Mouse (Mus musculus) myocyte (in vitro differentiated cells): ENCODE measurements at regions not wholly inside any gene's neighbourhood (a gene's known extent, or its start where the extent isn't known, plus 50 kb on each side); places are given as distances from the start of the nearest gene placed in this dataset.

Experiments
- H3K27me3 ChIP-seq: one replicate; pipeline ENCODE4 v1.6.1; 2011; ENCODE audit not compliant: control insufficient read depth, insufficient read depth, insufficient read length
- H3K36me3 ChIP-seq: one replicate; pipeline ENCODE4 v1.6.1; 2011; ENCODE audit not compliant: control insufficient read depth, insufficient read depth
- H3K4me2 ChIP-seq: one replicate; pipeline ENCODE4 v1.6.1; 2011; ENCODE audit warnings: low read depth, control low read depth
- H3K4me3 ChIP-seq: one replicate; pipeline ENCODE4 v1.5.1; 2011; ENCODE audit warnings: mild to moderate bottlenecking, control low read depth, moderate library complexity
- H3K79me2 ChIP-seq: one replicate; pipeline ENCODE4 v1.6.1; 2011; ENCODE audit not compliant: control insufficient read depth, insufficient read depth
- H3ac ChIP-seq: one replicate; pipeline ENCODE4 v1.6.1; 2011; ENCODE audit not compliant: control insufficient read depth, insufficient read length
- CEBPB ChIP-seq: IDR thresholded peaks from 2 replicates; pipeline ENCODE4 v1.6.1; 2011; ENCODE audit warnings: mild to moderate bottlenecking, moderate library complexity; ENCODE audit not compliant: poor library complexity, insufficient read depth, severe bottlenecking
- E2F4 ChIP-seq: IDR thresholded peaks from one replicate; pipeline ENCODE4 v1.6.1; 2011; ENCODE audit warnings: mild to moderate bottlenecking, control low read depth, moderate library complexity; ENCODE audit not compliant: insufficient read depth
- MAX ChIP-seq: IDR thresholded peaks from one replicate; pipeline ENCODE4 v1.6.1; 2011; ENCODE audit warnings: low read depth, mild to moderate bottlenecking, control low read depth
- MYOD1 ChIP-seq, 3 experiments: IDR thresholded peaks; one replicate each; pipeline ENCODE4 v1.6.1; 2011; ENCODE audit warnings: control low read depth in 2 of 3, low read depth in 2 of 3, mild to moderate bottlenecking in 2 of 3, moderate library complexity in 1 of 3; ENCODE audit not compliant: insufficient read length in 2 of 3, control insufficient read depth in 1 of 3
- MYOG ChIP-seq, 3 experiments: IDR thresholded peaks; one replicate each; pipeline ENCODE4 v1.6.1; 2011; ENCODE audit warnings: control low read depth in 2 of 3, low read depth in 2 of 3, mild to moderate bottlenecking in 2 of 3; ENCODE audit not compliant: insufficient read length in 2 of 3, control insufficient read depth in 1 of 3, insufficient read depth in 1 of 3
- POLR2A ChIP-seq: IDR thresholded peaks from one replicate; pipeline ENCODE4 v1.6.1; 2011; ENCODE audit warnings: low read depth, mild to moderate bottlenecking, control low read depth, moderate library complexity; ENCODE audit not compliant: insufficient read length
- POLR2AphosphoS2 ChIP-seq: IDR thresholded peaks from one replicate; pipeline ENCODE4 v1.6.1; 2011; ENCODE audit warnings: low read depth, control low read depth; ENCODE audit not compliant: insufficient read length
- REST ChIP-seq: IDR thresholded peaks from one replicate; pipeline ENCODE4 v1.6.1; 2011; ENCODE audit warnings: mild to moderate bottlenecking, control low read depth, moderate library complexity; ENCODE audit not compliant: insufficient read depth, insufficient read length
- SRF ChIP-seq: IDR thresholded peaks from one replicate; pipeline ENCODE4 v1.6.1; 2011; ENCODE audit warnings: low read depth; ENCODE audit not compliant: control insufficient read depth, insufficient read length
- TCF12 ChIP-seq: IDR thresholded peaks from one replicate; pipeline ENCODE4 v1.6.1; 2011; ENCODE audit warnings: mild to moderate bottlenecking, control low read depth; ENCODE audit not compliant: poor library complexity, insufficient read depth, severe bottlenecking
- TCF3 ChIP-seq: IDR thresholded peaks from one replicate; pipeline ENCODE4 v1.6.1; 2011; ENCODE audit warnings: low read depth, control low read depth; ENCODE audit not compliant: insufficient read length
- USF1 ChIP-seq: IDR thresholded peaks from one replicate; pipeline ENCODE4 v1.6.1; 2011; ENCODE audit warnings: low read depth, mild to moderate bottlenecking, control low read depth, moderate library complexity

GRCm38 (mm10) chr10:51056950-51057349 lies 162.4 kb downstream of the Sim1 start:
- no peaks in the 10 kb centered on the region for H3K79me2 ChIP-seq
- H3K36me3 ChIP-seq = no peaks in the 10 kb centered on the region
- H3K27me3 ChIP-seq = no peaks in the 10 kb centered on the region
- H3K4me2 ChIP-seq = no peak overlapping the region
- H3ac ChIP-seq = no peak overlapping the region
- no peak overlapping the region for H3K4me3 ChIP-seq
- no peak for TF ChIP-seq POLR2A
- no peak for TF ChIP-seq MYOD1 (IDR thresholded peaks at IDR 0.05; ENCODE audit: control insufficient read depth in 1 of 3, insufficient read length in 2 of 3, low read depth in 2 of 3)
- no peak for TF ChIP-seq POLR2AphosphoS2
- TF ChIP-seq REST = no peak
- no peak for TF ChIP-seq MYOG (IDR thresholded peaks at IDR 0.05; ENCODE audit: control insufficient read depth in 1 of 3, insufficient read depth in 1 of 3, insufficient read length in 2 of 3, low read depth in 2 of 3)
- TF ChIP-seq SRF = no peak
- TF ChIP-seq E2F4 = no peak
- no peak for TF ChIP-seq USF1
- TF ChIP-seq MAX = no peak
- TF ChIP-seq CEBPB = no peak
- TF ChIP-seq TCF12 = no peak
- TF ChIP-seq TCF3 = no peak

DNA sequence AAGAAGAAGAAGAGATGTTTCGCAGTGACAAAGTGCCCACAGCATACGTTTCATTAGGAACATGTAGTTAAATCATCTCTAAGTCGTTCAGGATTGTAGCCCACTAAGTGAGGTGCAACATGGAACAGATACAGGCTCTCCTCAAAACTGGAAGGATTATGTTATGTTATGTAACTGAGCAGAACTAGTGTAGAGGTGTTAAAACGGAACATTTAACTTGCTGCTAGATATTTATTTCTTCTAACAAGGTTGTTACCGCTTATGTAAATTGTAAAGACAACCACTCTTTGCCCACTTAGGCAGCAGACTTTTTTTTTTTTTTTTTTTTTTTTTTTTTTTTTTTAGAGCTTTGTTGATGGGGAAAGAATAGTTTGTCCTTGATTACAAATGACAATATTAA lies 163.8 kb downstream of the Sim1 start:
- Histone ChIP-seq H3K36me3 (no peaks in the 10 kb centered on the region), H3ac (no peak overlapping the region), H3K79me2 (no peaks in the 10 kb centered on the region), H3K4me3 (no peak overlapping the region), H3K27me3 (no peaks in the 10 kb centered on the region), H3K4me2 (no peak overlapping the region)
- TF ChIP-seq SRF (no peak), E2F4 (no peak), MYOG (IDR thresholded peaks at IDR 0.05; ENCODE audit: control insufficient read depth in 1 of 3, insufficient read depth in 1 of 3, insufficient read length in 2 of 3, low read depth in 2 of 3) (no peak), POLR2A (no peak), MYOD1 (IDR thresholded peaks at IDR 0.05; ENCODE audit: control insufficient read depth in 1 of 3, insufficient read length in 2 of 3, low read depth in 2 of 3) (no peak), CEBPB (no peak), TCF12 (no peak), REST (no peak), MAX (no peak), USF1 (no peak), TCF3 (no peak), POLR2AphosphoS2 (no peak)

GRCm38 (mm10) chr10:51101590-51101989 lies 207.0 kb downstream of the Sim1 start:
- H3ac ChIP-seq = no peak overlapping the region
- H3K27me3 ChIP-seq = no peaks in the 10 kb centered on the region
- no peak overlapping the region for H3K4me3 ChIP-seq
- H3K36me3 ChIP-seq = no peaks in the 10 kb centered on the region
- H3K4me2 ChIP-seq = no peak overlapping the region
- no peaks in the 10 kb centered on the region for H3K79me2 ChIP-seq
- TF ChIP-seq POLR2AphosphoS2 (no peak), TCF3 (no peak), REST (no peak), POLR2A (no peak), SRF (no peak), MAX (no peak), MYOD1 (IDR thresholded peaks at IDR 0.05; ENCODE audit: control insufficient read depth in 1 of 3, insufficient read length in 2 of 3, low read depth in 2 of 3) (no peak), USF1 (no peak), MYOG (IDR thresholded peaks at IDR 0.05; ENCODE audit: control insufficient read depth in 1 of 3, insufficient read depth in 1 of 3, insufficient read length in 2 of 3, low read depth in 2 of 3) (no peak), E2F4 (no peak), TCF12 (no peak), CEBPB (no peak)

- Histone ChIP-seq H3K79me2 (no peaks in the 10 kb centered on the region), H3K4me2 (no peak overlapping the region), H3K27me3 (no peaks in the 10 kb centered on the region), H3K4me3 (no peak overlapping the region), H3ac (no peak overlapping the region), H3K36me3 (no peaks in the 10 kb centered on the region)
- TF ChIP-seq TCF12 (no peak), MYOD1 (IDR thresholded peaks at IDR 0.05; ENCODE audit: control insufficient read depth in 1 of 3, insufficient read length in 2 of 3, low read depth in 2 of 3) (no peak), E2F4 (no peak), MAX (no peak), POLR2A (no peak), USF1 (no peak), POLR2AphosphoS2 (no peak), TCF3 (no peak), SRF (no peak)
Measured at GRCm38 (mm10) chr10:51151833-51152232, 257.3 kb downstream of the Sim1 start.

- no peaks in the 10 kb centered on the region for H3K27me3 ChIP-seq
- TF ChIP-seq USF1 (no peak), POLR2A (no peak), SRF (no peak), MYOG (IDR thresholded peaks at IDR 0.05; ENCODE audit: control insufficient read depth in 1 of 3, insufficient read depth in 1 of 3, insufficient read length in 2 of 3, low read depth in 2 of 3) (no peak), TCF3 (no peak), REST (no peak), MYOD1 (IDR thresholded peaks at IDR 0.05; ENCODE audit: control insufficient read depth in 1 of 3, insufficient read length in 2 of 3, low read depth in 2 of 3) (no peak), TCF12 (no peak), POLR2AphosphoS2 (no peak), E2F4 (no peak), CEBPB (no peak), MAX (no peak)
- H3K4me3 ChIP-seq = no peak overlapping the region
- no peaks in the 10 kb centered on the region for H3K36me3 ChIP-seq
- H3ac ChIP-seq = no peak overlapping the region
- no peaks in the 10 kb centered on the region for H3K79me2 ChIP-seq
- H3K4me2 ChIP-seq = no peak overlapping the region
Measured at GRCm38 (mm10) chr10:51153484-51153985, 259.0 kb downstream of the Sim1 start.
